Mouse (Mus musculus) kidney, postnatal 10 days (tissue): ENCODE data around the gene Olfr1241.

Source experiments
- DNase-seq: peaks from one replicate; pipeline ENCODE4 v3.0.0; 2021; ENCODE audit warnings: mixed read lengths

Olfr1241 gene

GRCm38 (mm10) chr2:89487026-89487425 is at the start of gene Olfr1241:
Olfr1241 (minus strand) TSS chr2:89487126.
- DNase-seq = no peak

GRCm38 (mm10) chr2:89531387-89531786 is 44.5 kb upstream of the Olfr1241 start, which contains the start of gene Olfr1243:
Olfr1243 (minus strand) TSS chr2:89531487.
- DNase-seq = no peak

GRCm38 (mm10) chr2:89498235-89498634 is 11.3 kb upstream of the Olfr1241 start, which contains the start of gene Olfr1242:
Olfr1242 (minus strand) TSS chr2:89498335.
- no peak for DNase-seq

GRCm38 (mm10) chr2:89442900-89443299 is 44.0 kb downstream of the Olfr1241 start, which contains the start of gene Olfr1240:
Olfr1240 (minus strand) TSS chr2:89443000.
- no peak for DNase-seq
